Mouse (Mus musculus): ENCODE data around the gene Gm20388.

GRCm38 (mm10) chr8:122637230-122637629 is 2726.6 kb downstream of the Gm20388 start:
- TF ChIP-seq CTCF (IDR thresholded peaks at IDR 0.05; ENCODE audit: insufficient read depth, low read depth, low read length) (no peak), POLR2A (IDR thresholded peaks at IDR 0.05; ENCODE audit: insufficient read depth, low read depth, low read length) (no peak)

All from olfactory bulb, adult 2 months (tissue).